Mouse (Mus musculus) small intestine, adult 2 months (tissue): ENCODE data around the gene Dtx4.

ENCODE experiments used
- CTCF ChIP-seq: fragments of 200-500 bp; IDR thresholded peaks from 2 replicates; pipeline ENCODE4 v1.5.1; 2012; ENCODE audit warnings: low read depth, mild to moderate bottlenecking, control low read depth, inconsistent platforms, low read length, moderate library complexity, mixed read lengths; ENCODE audit not compliant: insufficient replicate concordance, insufficient read length; ENCODE audit errors: extremely low read depth
- POLR2A ChIP-seq: fragments of 200-500 bp; IDR thresholded peaks from 2 replicates; pipeline ENCODE4 v1.6.1; 2012; ENCODE audit warnings: low read depth, mild to moderate bottlenecking, control low read depth, inconsistent platforms, low read length, moderate library complexity

- no peak for TF ChIP-seq CTCF
- no peak for TF ChIP-seq POLR2A
These were observed 17.0 kb downstream of the Dtx4 start for GRCm38 (mm10) chr19:12484210-12484609.
